ENCODE assay signal across 8 mouse cellular contexts in the genomic region with DNA sequence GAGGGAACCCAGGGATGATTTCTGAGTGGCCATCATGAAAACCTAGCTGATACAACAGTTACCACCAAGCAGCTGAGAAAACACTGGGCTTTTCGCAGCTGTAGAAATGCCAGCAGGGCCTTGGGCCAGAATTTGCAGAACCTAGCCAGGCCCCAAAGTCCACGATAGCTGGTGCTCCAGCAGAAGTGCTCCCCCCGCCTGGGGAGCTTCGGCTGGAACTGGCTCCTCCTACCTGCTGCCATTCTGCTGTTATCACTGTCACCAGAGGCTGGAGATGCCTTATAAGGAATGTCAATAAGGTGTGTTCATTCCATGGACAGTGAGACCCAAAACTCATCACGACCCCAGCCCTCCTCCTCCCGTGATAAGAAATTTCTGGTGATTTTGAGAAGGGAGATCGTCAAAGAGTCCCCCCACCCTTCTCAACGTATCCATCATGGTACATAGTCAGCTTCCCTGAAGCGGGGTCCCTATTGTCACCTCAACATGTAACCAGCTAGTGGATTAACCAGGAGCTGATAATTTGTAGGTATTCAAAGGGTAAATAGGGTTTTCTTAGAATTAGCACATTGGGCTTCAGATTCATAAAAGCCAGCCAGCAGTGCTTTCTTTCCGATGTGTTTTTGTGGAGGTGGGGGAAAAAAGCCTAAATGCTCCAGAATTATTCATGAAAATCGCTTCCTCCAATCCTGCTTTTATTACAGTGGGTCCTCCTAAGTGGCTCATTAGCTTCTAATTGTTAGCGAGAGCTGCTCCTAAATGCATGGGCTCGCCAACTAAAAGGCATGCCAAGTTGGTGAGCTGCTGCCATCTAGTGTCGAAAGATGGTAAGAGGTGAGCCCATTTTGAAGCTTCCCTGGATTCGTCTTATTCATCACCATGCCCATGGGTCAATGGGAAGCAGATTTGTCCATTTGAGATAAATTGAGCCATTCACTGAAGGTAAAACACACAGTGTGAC. TPM values are rescaled to one million over a fixed set of nuclear protein-coding genes. Genes with fewer than 3 reads are reported as not detected.
DNase-seq lines count a peak whose midpoint lies in the region; ATAC-seq and TF ChIP-seq lines count a peak whose summit lies in the region.

No protein-coding gene starts in this region.

- H3K27me3 ChIP-seq in forebrain, embryonic 16.5 days (replicated peaks; ENCODE audit: control insufficient read depth, insufficient read depth, low read length) = peaks cover 5% of the 10 kb centered on the region; the same call in 1 of the 2 replicates
- H3K27me3 ChIP-seq in lung, embryonic 14.5 days (ENCODE audit: insufficient read depth, low read length) = no peaks in the 10 kb centered on the region
- no peaks in the 10 kb centered on the region for H3K27me3 ChIP-seq in thymus, adult 2 months (ENCODE audit: control insufficient read depth, insufficient read depth, low read length)

- H3K4me2 ChIP-seq in forebrain, embryonic 16.5 days (ENCODE audit: low read length) = peak overlapping the region; percentile 40
- H3K4me2 ChIP-seq in lung, embryonic 14.5 days = no peak overlapping the region

- ATAC-seq in forebrain, embryonic 16.5 days = peak; percentile 97
- peak; percentile 35; the same call in 1 of the 2 replicates for ATAC-seq in lung, embryonic 14.5 days (ENCODE audit: insufficient read depth)

- TF ChIP-seq CTCF in lung, embryonic 14.5 days (IDR thresholded peaks at IDR 0.05; ENCODE audit: low read depth) = peak; percentile 98
- TF ChIP-seq CTCF in thymus, adult 2 months (IDR thresholded peaks at IDR 0.05; ENCODE audit: borderline replicate concordance, control insufficient read depth, extremely low read depth, insufficient read depth, low read length, poor library complexity) = no peak

- peak overlapping the region; percentile 77 for H3K27ac ChIP-seq in forebrain, embryonic 16.5 days (ENCODE audit: low read length)
- no peak overlapping the region for H3K27ac ChIP-seq in lung, embryonic 14.5 days (ENCODE audit: low read depth)
- no peak overlapping the region for H3K27ac ChIP-seq in thymus, adult 2 months (ENCODE audit: control insufficient read depth, insufficient read depth, low read length)

- no peaks in the 10 kb centered on the region for H3K9me3 ChIP-seq in forebrain, embryonic 16.5 days (ENCODE audit: control insufficient read depth, low read length)
- no peaks in the 10 kb centered on the region for H3K9me3 ChIP-seq in lung, embryonic 14.5 days (ENCODE audit: low read depth, low read length)

- peak overlapping the region; percentile 6 for H3K9ac ChIP-seq in forebrain, embryonic 16.5 days (replicated peaks; ENCODE audit: low read depth, low read length)
- no peak overlapping the region for H3K9ac ChIP-seq in lung, embryonic 14.5 days

- H3K4me3 ChIP-seq in forebrain, embryonic 16.5 days (replicated peaks; ENCODE audit: low read length) = peak overlapping the region; percentile 32
- H3K4me3 ChIP-seq in lung, embryonic 14.5 days (ENCODE audit: low read depth, low read length) = no peak overlapping the region
- H3K4me3 ChIP-seq in thymus, adult 2 months (ENCODE audit: control insufficient read depth, insufficient read depth, low read length) = no peak overlapping the region

- H3K4me1 ChIP-seq in forebrain, embryonic 16.5 days (replicated peaks; ENCODE audit: control insufficient read depth, insufficient read depth, low read length) = peaks cover 15% of the 10 kb centered on the region
- H3K4me1 ChIP-seq in lung, embryonic 14.5 days (ENCODE audit: insufficient read depth) = no peaks in the 10 kb centered on the region
- H3K4me1 ChIP-seq in thymus, adult 2 months (replicated peaks; ENCODE audit: control insufficient read depth, insufficient read depth, low read length) = peaks cover 2% of the 10 kb centered on the region; the same call in 1 of the 2 replicates

- TF ChIP-seq POLR2A in thymus, adult 2 months (IDR thresholded peaks at IDR 0.05; ENCODE audit: control insufficient read depth, extremely low read depth, insufficient read depth, low read length, poor library complexity) = no peak

- WGBS in forebrain, embryonic 16.5 days = 10% methylated on average over 15 of the region's 15 CpGs
- 30% methylated on average over 15 of the region's 15 CpGs for WGBS in lung, embryonic 14.5 days
- 67% methylated on average over 15 of the region's 15 CpGs for WGBS in thymus, adult 2 months

- peak; percentile 43 for DNase-seq in MEL-GATA-1-ER (ENCODE audit: extremely low read depth, low read depth)
- peak; percentile 49 for DNase-seq in cerebellum, adult 11-12 months
- DNase-seq in heart, postnatal 4 days = peak; percentile 88
- DNase-seq in layer of hippocampus, adult 8-10 months (ENCODE audit: low spot score in 2 of 2) = peak; percentile 66 to 87
- DNase-seq in lung, embryonic 14.5 days = peak; percentile 96
- peak; percentile 17 for DNase-seq in ovary, adult 18-20 months (ENCODE audit: low spot score)
- DNase-seq in thymus, adult 2 months = peak; percentile 70

- no peaks in the 10 kb centered on the region for H3K36me3 ChIP-seq in forebrain, embryonic 16.5 days (ENCODE audit: control insufficient read depth, insufficient read depth)
- no peaks in the 10 kb centered on the region for H3K36me3 ChIP-seq in lung, embryonic 14.5 days (ENCODE audit: insufficient read depth)
- H3K36me3 ChIP-seq in thymus, adult 2 months (ENCODE audit: control insufficient read depth, insufficient read depth, low read length) = no peaks in the 10 kb centered on the region; the same call in 1 of the 2 replicates

RNA-seq across cellular contexts. Expression of gene Armh2, which starts 54.0 kb away (rescaled TPM):
- polyA plus RNA-seq in forebrain, embryonic 16.5 days (2015; fragmentation: Nextera tagmentation; extraction: Ambion mirVana) = 0.25 TPM in 1 of 2 replicates, not detected in the other
- total RNA-seq in heart, postnatal 4 days (2021) = not detected
- not detected for total RNA-seq in layer of hippocampus, adult 8-10 months (2022)
- 0.30 TPM in 1 of 2 replicates, not detected in the other for polyA plus RNA-seq in lung, embryonic 14.5 days (2014; fragmentation: Nextera tagmentation; extraction: Ambion mirVana)
- not detected in 2 replicates for polyA plus RNA-seq in thymus, adult 2 months (2012; rRNA removed)

Comparison
In these comparisons a context has a peak if more than half of its experiments do, and no peak if none do; other contexts are left out.
1. DNase-seq: peak in every context shown above with its lines; median percentile 96 in lung, embryonic 14.5 days; 88 in heart, postnatal 4 days; 76 in layer of hippocampus, adult 8-10 months; 70 in thymus, adult 2 months; 49 in cerebellum, adult 11-12 months; 43 in MEL-GATA-1-ER; 17 in ovary, adult 18-20 months.